Mouse (Mus musculus): Measurements from ENCODE around the gene Snx20. TPM values are rescaled to one million over a fixed set of nuclear protein-coding genes. Genes with fewer than 3 reads are reported as not detected.
A peak's percentile ranks its signal among the peaks of the same experiment; 100 is the strongest.

The Snx20 gene
- total and polyA plus RNA-seq, 3 experiments: 10.1 to 15.9 TPM; not detected in 1

- TF ChIP-seq GATA1 (IDR thresholded peaks at IDR 0.05; ENCODE audit: low read depth, low read length) (no peak), TAL1 (IDR thresholded peaks at IDR 0.05; ENCODE audit: low read length) (no peak), KAT2A (conservative IDR thresholded peaks at IDR 0.05; ENCODE audit: low read depth, low read length) (no peak), NRF1 (IDR thresholded peaks at IDR 0.05; ENCODE audit: insufficient read depth, low read depth, low read length, poor library complexity, severe bottlenecking) (no peak), HCFC1 (IDR thresholded peaks at IDR 0.05; ENCODE audit: low read depth, low read length) (no peak), RAD21 (IDR thresholded peaks at IDR 0.05; ENCODE audit: low read depth, low read length) (no peak), POLR2A (IDR thresholded peaks at IDR 0.05; ENCODE audit: control insufficient read depth in 1 of 2, insufficient read depth in 1 of 2, low read depth in 1 of 2, low read length in 2 of 2, poor library complexity in 1 of 2) (peak in 1 of 2 experiments; percentile 34; a peak in 1 of 4 replicates), MXI1 (IDR thresholded peaks at IDR 0.05; ENCODE audit: low read depth, low read length) (0 out of 2 replicates have a peak, but pooled peaks have one; percentile 17), E2F4 (IDR thresholded peaks at IDR 0.05; ENCODE audit: borderline replicate concordance, low read depth, low read length) (no peak), CTCF (IDR thresholded peaks at IDR 0.05 in 2 of 3, conservative IDR thresholded peaks at IDR 0.05 in 1 of 3; ENCODE audit: control insufficient read depth in 1 of 3, insufficient read depth in 1 of 3, low read depth in 2 of 3, low read length in 3 of 3, poor library complexity in 1 of 3, severe bottlenecking in 1 of 3) (no peak), RCOR1 (IDR thresholded peaks at IDR 0.05; ENCODE audit: low read depth, low read length) (no peak)
Measured at GRCm38 (mm10) chr8:88668400-88669086, 32.6 kb upstream of the Snx20 start (continued).

GRCm38 (mm10) chr8:88666435-88666834, 30.5 kb upstream of the Snx20 start:
- peak overlapping the region; percentile 83 for H3K27ac ChIP-seq (ENCODE audit: control insufficient read depth, low read depth, low read length)
- H3K79me2 ChIP-seq (ENCODE audit: control insufficient read depth, insufficient read depth, low read length, poor library complexity): no peaks in the 10 kb centered on the region
- 0 out of 2 replicates have a peak overlapping the region, but pooled peaks have one; percentile 13 for H3K9ac ChIP-seq (ENCODE audit: control insufficient read depth, low read depth, low read length, poor library complexity, severe bottlenecking)
- H3K4me3 ChIP-seq (ENCODE audit: control insufficient read depth in 1 of 2, insufficient read depth in 1 of 2, low read depth in 2 of 2, low read length in 2 of 2): peak overlapping the region in 1 of 2 experiments; percentile 1; a peak in 1 of 4 replicates
- peaks cover 52% of the 10 kb centered on the region in 2 experiments for H3K4me1 ChIP-seq (ENCODE audit: control insufficient read depth in 1 of 2, insufficient read depth in 2 of 2, low read length in 2 of 2)
- no peaks in the 10 kb centered on the region for H3K9me3 ChIP-seq (replicated peaks; ENCODE audit: insufficient read depth, low read length)
- H3K36me3 ChIP-seq (ENCODE audit: control insufficient read depth in 1 of 2, insufficient read depth in 2 of 2, low read length in 2 of 2): peaks cover 0 to 28% of the 10 kb centered on the region in 2 experiments; a peak in 2 of 4 replicates
- H3K27me3 ChIP-seq (ENCODE audit: control insufficient read depth in 1 of 2, insufficient read depth in 2 of 2, low read length in 2 of 2): no peaks in the 10 kb centered on the region
- DNase-seq (ENCODE audit: low read depth, low spot score): peak; percentile 91
- TF ChIP-seq ZC3H11A (IDR thresholded peaks at IDR 0.05; ENCODE audit: low read depth, low read length): no peak
- peak; percentile 11; the same call in 1 of the 2 replicates for TF ChIP-seq CHD2 (IDR thresholded peaks at IDR 0.05; ENCODE audit: low read length)
- TF ChIP-seq MAZ (IDR thresholded peaks at IDR 0.05; ENCODE audit: low read depth, low read length): peak; percentile 79
- TF ChIP-seq POLR2AphosphoS5 (IDR thresholded peaks at IDR 0.05; ENCODE audit: borderline replicate concordance, low read depth, low read length): no peak
- no peak for TF ChIP-seq SMC3 (IDR thresholded peaks at IDR 0.05; ENCODE audit: low read depth, low read length)
- no peak; the same call in 1 of the 2 replicates for TF ChIP-seq MYC (IDR thresholded peaks at IDR 0.05; ENCODE audit: low read depth, low read length)
- no peak; the same call in 1 of the 2 replicates for TF ChIP-seq RCOR1 (IDR thresholded peaks at IDR 0.05; ENCODE audit: low read depth, low read length)
- TF ChIP-seq ETS1 (IDR thresholded peaks at IDR 0.05; ENCODE audit: low read depth, low read length): peak; percentile 86
- TF ChIP-seq MXI1 (IDR thresholded peaks at IDR 0.05; ENCODE audit: low read depth, low read length): peak; percentile 56; the same call in 1 of the 2 replicates
- TF ChIP-seq CTCF (IDR thresholded peaks at IDR 0.05 in 2 of 3, conservative IDR thresholded peaks at IDR 0.05 in 1 of 3; ENCODE audit: control insufficient read depth in 1 of 3, insufficient read depth in 1 of 3, low read depth in 2 of 3, low read length in 3 of 3, poor library complexity in 1 of 3, severe bottlenecking in 1 of 3): no peak
- TF ChIP-seq KAT2A (conservative IDR thresholded peaks at IDR 0.05; ENCODE audit: low read depth, low read length): no peak
- TF ChIP-seq ZNF384 (IDR thresholded peaks at IDR 0.05; ENCODE audit: low read depth, low read length): no peak
- TF ChIP-seq MYB (IDR thresholded peaks at IDR 0.05; ENCODE audit: low read depth, low read length): peak; percentile 56; the same call in 1 of the 2 replicates
- TF ChIP-seq UBTF (IDR thresholded peaks at IDR 0.05; ENCODE audit: borderline replicate concordance, insufficient read depth, low read depth, low read length): no peak
- peak; percentile 69 for TF ChIP-seq TCF12 (IDR thresholded peaks at IDR 0.05; ENCODE audit: low read depth, low read length)
- peak; percentile 83 to 93 for TF ChIP-seq EP300 (IDR thresholded peaks at IDR 0.05; ENCODE audit: low read depth in 1 of 2, low read length in 2 of 2)
- TF ChIP-seq NRF1 (IDR thresholded peaks at IDR 0.05; ENCODE audit: insufficient read depth, low read depth, low read length, poor library complexity, severe bottlenecking): no peak
- peak; percentile 36; the same call in 1 of the 2 replicates for TF ChIP-seq ELF1 (IDR thresholded peaks at IDR 0.05; ENCODE audit: low read depth, low read length)
- peak; percentile 49; the same call in 1 of the 2 replicates for TF ChIP-seq HCFC1 (IDR thresholded peaks at IDR 0.05; ENCODE audit: low read depth, low read length)
- peak; percentile 13 for TF ChIP-seq ZMIZ1 (IDR thresholded peaks at IDR 0.05; ENCODE audit: low read depth, low read length)
- TF ChIP-seq TBP (IDR thresholded peaks at IDR 0.05; ENCODE audit: low read depth, low read length): peak; percentile 80
- peak; percentile 43; the same call in 1 of the 2 replicates for TF ChIP-seq NELFE (IDR thresholded peaks at IDR 0.05; ENCODE audit: low read depth, low read length)
- TF ChIP-seq TAL1 (IDR thresholded peaks at IDR 0.05; ENCODE audit: low read length): no peak
- TF ChIP-seq SIN3A (IDR thresholded peaks at IDR 0.05; ENCODE audit: low read length): peak; percentile 88
- TF ChIP-seq RAD21 (IDR thresholded peaks at IDR 0.05; ENCODE audit: low read depth, low read length): no peak
- no peak for TF ChIP-seq CHD1 (IDR thresholded peaks at IDR 0.05; ENCODE audit: low read depth, low read length)
- no peak for TF ChIP-seq USF2 (IDR thresholded peaks at IDR 0.05; ENCODE audit: borderline replicate concordance in 1 of 2, insufficient read depth in 1 of 2, low read depth in 1 of 2, low read length in 2 of 2)
- TF ChIP-seq USF1 (IDR thresholded peaks at IDR 0.05; ENCODE audit: low read depth, low read length): peak; percentile 27; the same call in 1 of the 2 replicates

All from MEL (cell line).